Mouse (Mus musculus) forebrain, postnatal 0 days (tissue): ENCODE measurements around the gene Sorbs1. TPM values are rescaled to one million over a fixed set of nuclear protein-coding genes. Genes with fewer than 3 reads are reported as not detected.
A peak's percentile ranks its signal among the peaks of the same experiment; 100 is the strongest.

Source experiments
- ATAC-seq: fragments of 200-750 bp; cut with Nextera tagmentation; 2 replicates; pipeline ENCODE4 v1.8.0; 2017; ENCODE audit warnings: mild to moderate bottlenecking, moderate library complexity
- DNase-seq: peaks from one replicate; pipeline ENCODE4 v3.0.0-alpha.2; 2015
- H3K27ac ChIP-seq: fragments of 300-500 bp; sonication (generic); 2 replicates; pipeline ENCODE4 v1.5.1; 2014; ENCODE audit warnings: low read depth, mild to moderate bottlenecking, antibody characterized with exemption, low read length, moderate library complexity, mixed read lengths
- H3K27me3 ChIP-seq: fragments of 300-500 bp; sonication (generic); 2 replicates; pipeline ENCODE4 v1.6.1; 2014; ENCODE audit warnings: mild to moderate bottlenecking, low read length, mixed read lengths; ENCODE audit not compliant: insufficient read depth
- H3K36me3 ChIP-seq: fragments of 300-500 bp; sonication (generic); 2 replicates; pipeline ENCODE4 v1.6.1; 2014; ENCODE audit warnings: mild to moderate bottlenecking, moderate library complexity; ENCODE audit not compliant: insufficient read depth
- H3K4me1 ChIP-seq: fragments of 300-500 bp; sonication (generic); 2 replicates; pipeline ENCODE4 v1.6.1; 2014; ENCODE audit warnings: antibody characterized with exemption; ENCODE audit not compliant: insufficient read depth
- H3K4me2 ChIP-seq: fragments of 300-500 bp; sonication (generic); 2 replicates; pipeline ENCODE4 v1.6.1; 2014; ENCODE audit warnings: low read depth, mild to moderate bottlenecking, moderate library complexity
- H3K4me3 ChIP-seq: fragments of 300-500 bp; sonication (generic); 2 replicates; pipeline ENCODE4 v1.5.1; 2014; ENCODE audit warnings: low read depth, low read length, mixed read lengths
- H3K9ac ChIP-seq: fragments of 300-500 bp; sonication (generic); 2 replicates; pipeline ENCODE4 v1.6.1; 2014; ENCODE audit warnings: mild to moderate bottlenecking
- H3K9me3 ChIP-seq: fragments of 300-500 bp; sonication (generic); 2 replicates; pipeline ENCODE4 v1.6.1; 2016; ENCODE audit warnings: low read length
- CTCF ChIP-seq: sonication (generic); IDR thresholded peaks from 2 replicates; pipeline ENCODE4 v1.5.1; 2016; ENCODE audit warnings: antibody characterized with exemption, control low read depth, low read depth
- WGBS: fragments of 180-500 bp; shearing (Covaris S2); extraction: QIAGEN DNeasy Blood & Tissue Kit; methylation state at CpG from one replicate; pipeline ENCODE4 v1.1.7; 2014; 5-methylcytosine and 5-hydroxymethylcytosine counted together
- polyA plus RNA-seq: library from polyadenylated mRNA; unstranded; fragments of >200 nt; fragmentation: Nextera tagmentation; extraction: Ambion mirVana; gene quantifications from 2 replicates; pipeline ENCODE4 v1.2.1, GENCODE M21; 2015
- total RNA-seq: library from RNA; depleted of rRNA; stranded (reverse); fragments of >200 nt; gene quantifications from 2 replicates; pipeline ENCODE4 v1.2.3, GENCODE M21; 2014

The Sorbs1 gene
- total and polyA plus RNA-seq, 2 experiments from 2014 or later: 51.8 to 74.9 TPM

GRCm38 (mm10) chr19:40508851-40509250, 4.7 kb downstream of the Sorbs1 start:
- DNase-seq (no peak), ATAC-seq (no peak)
- 49% methylated on average over 2 of the region's 2 CpGs for WGBS
- H3K9ac ChIP-seq: no peak overlapping the region
- no peaks in the 10 kb centered on the region for H3K9me3 ChIP-seq
- H3K4me2 ChIP-seq: no peak overlapping the region
- H3K36me3 ChIP-seq: no peaks in the 10 kb centered on the region
- H3K27me3 ChIP-seq: no peaks in the 10 kb centered on the region
- H3K27ac ChIP-seq: no peak overlapping the region
- H3K4me1 ChIP-seq: peaks cover 23% of the 10 kb centered on the region
- no peak overlapping the region for H3K4me3 ChIP-seq
- no peak for TF ChIP-seq CTCF

DNA sequence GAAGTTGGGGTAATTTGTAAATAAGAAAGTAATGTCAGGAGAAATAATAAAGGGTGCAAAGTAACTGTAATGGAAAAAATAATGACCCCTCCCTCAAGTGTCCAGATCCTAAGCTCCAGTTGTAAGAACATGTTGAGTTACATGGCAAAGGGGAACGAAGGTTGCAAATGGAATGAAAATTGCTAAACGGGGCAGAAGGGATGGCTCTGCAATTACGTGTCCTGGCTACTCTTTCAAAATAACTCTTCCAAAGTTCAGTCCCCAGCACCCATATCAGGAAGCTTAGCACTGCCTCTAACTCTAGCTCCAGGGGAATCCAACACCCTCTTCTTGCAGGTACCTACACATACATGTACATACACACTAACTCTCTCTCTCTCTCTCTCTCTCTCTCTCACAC, 6.6 kb downstream of the Sorbs1 start:
- H3K4me2 ChIP-seq: no peak overlapping the region
- 86% methylated on average over 3 of the region's 3 CpGs for WGBS
- no peaks in the 10 kb centered on the region for H3K36me3 ChIP-seq
- no peak overlapping the region for H3K9ac ChIP-seq
- no peaks in the 10 kb centered on the region for H3K27me3 ChIP-seq
- peaks cover 21% of the 10 kb centered on the region for H3K4me1 ChIP-seq
- TF ChIP-seq CTCF: no peak
- no peak for DNase-seq
- no peaks in the 10 kb centered on the region for H3K9me3 ChIP-seq
- no peak for ATAC-seq
- no peak overlapping the region for H3K27ac ChIP-seq
- H3K4me3 ChIP-seq: no peak overlapping the region

DNA sequence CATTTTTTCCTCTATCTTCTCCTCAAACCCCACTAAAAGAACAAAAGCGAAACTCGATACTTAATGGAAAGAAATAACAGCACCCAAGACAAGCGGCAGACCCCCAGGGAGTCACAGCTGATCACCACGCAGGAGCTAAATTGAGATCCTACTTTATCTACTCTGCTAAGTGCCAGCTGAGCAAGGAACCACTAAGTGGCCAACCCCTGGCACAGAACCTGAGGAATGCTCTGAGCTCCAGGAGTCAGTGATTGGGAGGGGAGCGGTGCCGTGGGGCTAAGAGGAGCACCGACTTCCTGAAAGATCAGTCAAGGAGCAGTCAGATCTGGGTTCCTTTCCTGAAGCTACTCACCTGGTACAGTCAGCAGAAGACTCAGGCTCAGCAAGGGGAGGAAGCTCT, 9.2 kb downstream of the Sorbs1 start:
- H3K9me3 ChIP-seq: no peaks in the 10 kb centered on the region
- H3K27ac ChIP-seq: no peak overlapping the region
- H3K4me1 ChIP-seq: no peaks in the 10 kb centered on the region; the same call in 1 of the 2 replicates
- WGBS: 89% methylated on average over 7 of the region's 7 CpGs
- TF ChIP-seq CTCF: no peak
- H3K27me3 ChIP-seq: no peaks in the 10 kb centered on the region
- no peak overlapping the region for H3K9ac ChIP-seq
- no peak for ATAC-seq
- H3K36me3 ChIP-seq: 0 out of 2 replicates have a peak, but pooled peaks cover 9% of the 10 kb centered on the region
- H3K4me3 ChIP-seq: no peak overlapping the region
- DNase-seq: no peak
- H3K4me2 ChIP-seq: no peak overlapping the region

GRCm38 (mm10) chr19:40499940-40500737, 13.4 kb downstream of the Sorbs1 start:
- H3K4me3 ChIP-seq: no peak overlapping the region
- no peak for ATAC-seq
- H3K9me3 ChIP-seq: no peaks in the 10 kb centered on the region
- no peak overlapping the region for H3K9ac ChIP-seq
- H3K27ac ChIP-seq: no peak overlapping the region
- no peak overlapping the region for H3K4me2 ChIP-seq
- H3K4me1 ChIP-seq: no peaks in the 10 kb centered on the region
- WGBS: 88% methylated on average over 11 of the region's 11 CpGs
- no peak for TF ChIP-seq CTCF
- H3K27me3 ChIP-seq: no peaks in the 10 kb centered on the region
- no peak for DNase-seq
- 0 out of 2 replicates have a peak, but pooled peaks cover 9% of the 10 kb centered on the region for H3K36me3 ChIP-seq

DNA sequence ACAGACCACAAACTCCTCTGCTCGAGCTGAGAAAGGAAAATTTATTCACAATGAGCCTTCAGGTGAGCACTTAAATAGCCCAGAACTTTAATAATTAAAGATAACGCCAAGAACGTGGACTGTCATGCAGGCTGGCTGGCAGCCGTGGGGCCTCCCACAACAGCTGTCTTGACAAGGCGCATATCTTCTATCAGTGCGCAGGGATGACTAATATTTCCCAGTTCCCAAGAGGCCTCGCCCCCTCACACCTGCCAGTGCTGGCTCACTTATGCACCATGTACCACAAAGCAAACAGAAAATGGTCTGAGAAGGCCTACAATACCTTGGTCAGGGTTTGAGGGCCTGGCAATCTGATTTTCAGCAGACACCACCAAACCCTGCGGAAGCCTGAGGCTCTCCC, 14.4 kb downstream of the Sorbs1 start:
- Histone ChIP-seq H3K27me3 (no peaks in the 10 kb centered on the region), H3K4me2 (no peak overlapping the region), H3K9ac (no peak overlapping the region), H3K27ac (no peak overlapping the region), H3K4me3 (no peak overlapping the region), H3K4me1 (no peaks in the 10 kb centered on the region), H3K9me3 (no peaks in the 10 kb centered on the region), H3K36me3 (0 out of 2 replicates have a peak, but pooled peaks cover 9% of the 10 kb centered on the region)
- ATAC-seq (0 out of 2 replicates have a peak, but pooled peaks have one; percentile 12), DNase-seq (no peak)
- 74% methylated on average over 8 of the region's 8 CpGs for WGBS
- TF ChIP-seq CTCF: no peak

- ATAC-seq: no peak
- H3K9ac ChIP-seq: no peak overlapping the region
- DNase-seq: no peak
- 0 out of 2 replicates have a peak, but pooled peaks cover 9% of the 10 kb centered on the region for H3K36me3 ChIP-seq
- no peak overlapping the region for H3K4me3 ChIP-seq
- no peaks in the 10 kb centered on the region for H3K9me3 ChIP-seq
- no peak overlapping the region for H3K27ac ChIP-seq
- H3K27me3 ChIP-seq: no peaks in the 10 kb centered on the region
- no peak overlapping the region for H3K4me2 ChIP-seq
- no peak for TF ChIP-seq CTCF
- H3K4me1 ChIP-seq: no peaks in the 10 kb centered on the region
- 73% methylated on average over 6 of the region's 6 CpGs for WGBS
Measured at GRCm38 (mm10) chr19:40498162-40498725, 15.3 kb downstream of the Sorbs1 start.

DNA sequence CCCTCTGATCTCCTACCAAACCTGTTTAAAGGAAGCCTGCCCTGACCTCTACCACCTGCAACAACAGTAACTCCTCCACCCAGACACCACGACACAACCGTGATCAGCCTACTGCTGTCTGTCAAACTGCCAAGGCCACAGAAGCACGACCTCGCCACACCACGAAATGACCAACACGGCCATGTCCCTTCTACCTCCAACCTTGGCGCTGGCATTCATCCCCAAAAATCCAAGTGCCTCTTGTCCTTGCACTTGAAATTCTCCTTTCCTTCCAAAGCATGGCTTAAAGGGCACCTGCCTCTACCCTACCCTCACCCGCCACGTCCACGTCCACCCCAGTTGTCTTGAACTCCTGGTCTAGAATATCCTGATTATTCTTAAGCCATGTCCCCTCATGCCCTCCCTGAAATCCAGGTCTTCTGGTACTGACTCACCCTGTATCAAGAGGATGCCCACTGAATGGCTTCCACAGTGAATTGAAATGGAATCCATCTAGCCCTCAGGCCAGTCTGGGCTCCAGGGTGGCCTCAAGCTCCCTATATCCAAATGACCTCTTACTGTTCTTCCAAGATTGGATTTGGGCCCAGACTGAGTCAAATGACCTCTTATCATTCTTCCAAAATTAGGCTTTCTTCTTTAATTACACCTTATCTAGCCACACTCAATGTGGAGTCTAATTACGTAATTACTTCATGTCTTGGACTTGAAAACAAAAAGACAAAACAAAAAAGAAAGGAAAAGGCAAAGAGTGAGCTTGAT, 16.9 kb downstream of the Sorbs1 start:
- no peaks in the 10 kb centered on the region for H3K4me1 ChIP-seq
- no peak overlapping the region for H3K27ac ChIP-seq
- no peak overlapping the region for H3K4me3 ChIP-seq
- ATAC-seq: no peak
- DNase-seq: no peak
- no peak overlapping the region for H3K4me2 ChIP-seq
- no peak overlapping the region for H3K9ac ChIP-seq
- H3K27me3 ChIP-seq: no peaks in the 10 kb centered on the region
- TF ChIP-seq CTCF: no peak
- 94% methylated on average over 11 of the region's 11 CpGs for WGBS
- no peaks in the 10 kb centered on the region for H3K9me3 ChIP-seq
- 0 out of 2 replicates have a peak, but pooled peaks cover 9% of the 10 kb centered on the region for H3K36me3 ChIP-seq
